Mouse (Mus musculus): ENCODE results near the gene Foxred1. TPM values are rescaled to one million over a fixed set of nuclear protein-coding genes. Genes with fewer than 3 reads are reported as not detected.

Foxred1 gene
- 42.8 and 43.4 TPM in 2 replicates for polyA plus RNA-seq (2015; fragmentation: Nextera tagmentation; extraction: Ambion mirVana)

GRCm38 (mm10) chr9:35210542-35211474 is at the start of gene Foxred1:
Gene Foxred1, minus strand, starts transcription at chr9:35211055.
- peak; percentile 100 for ATAC-seq (replicated peaks)
- H3K36me3 ChIP-seq = peaks cover 43% of the 10 kb centered on the region

GRCm38 (mm10) chr9:35257365-35257764 is 46.5 kb upstream of the Foxred1 start:
- no peak for ATAC-seq (replicated peaks)
- Histone ChIP-seq H3K4me3 (no peak overlapping the region), H3K27me3 (no peaks in the 10 kb centered on the region), H3K36me3 (0 out of 2 replicates have a peak, but pooled peaks cover 10% of the 10 kb centered on the region), H3K4me2 (replicated peaks) (no peak overlapping the region), H3K4me1 (no peaks in the 10 kb centered on the region), H3K27ac (replicated peaks) (no peak overlapping the region), H3K9me3 (no peaks in the 10 kb centered on the region), H3K9ac (replicated peaks) (no peak overlapping the region)
- 93% methylated on average over 7 of the region's 7 CpGs for WGBS

More at GRCm38 (mm10) chr9:35210542-35211474, at the start of gene Foxred1:
- under 1% methylated on average over 71 of the region's 72 CpGs for WGBS
- Histone ChIP-seq H3K4me1 (peaks cover 18% of the 10 kb centered on the region), H3K9ac (replicated peaks) (peak within 1 kb of the TSS; percentile 67), H3K27me3 (no peaks in the 10 kb centered on the region), H3K27ac (replicated peaks) (peak within 1 kb of the TSS; percentile 85), H3K9me3 (no peaks in the 10 kb centered on the region), H3K4me3 (peak within 1 kb of the TSS; percentile 74), H3K4me2 (replicated peaks) (peak within 1 kb of the TSS; percentile 88)

GRCm38 (mm10) chr9:35249476-35249875 is 38.6 kb upstream of the Foxred1 start:
- Histone ChIP-seq H3K4me1 (peaks cover 14% of the 10 kb centered on the region; the same call in 1 of the 2 replicates), H3K9me3 (no peaks in the 10 kb centered on the region), H3K36me3 (no peaks in the 10 kb centered on the region), H3K9ac (replicated peaks) (no peak overlapping the region), H3K27ac (replicated peaks) (peak overlapping the region; percentile 58; the same call in 1 of the 2 replicates), H3K4me2 (replicated peaks) (no peak overlapping the region), H3K4me3 (no peak overlapping the region), H3K27me3 (no peaks in the 10 kb centered on the region)
- no peak for ATAC-seq (replicated peaks)

- Histone ChIP-seq H3K27ac (replicated peaks) (no peak overlapping the region), H3K9ac (replicated peaks) (no peak overlapping the region), H3K36me3 (peaks cover 4% of the 10 kb centered on the region; the same call in 1 of the 2 replicates), H3K4me1 (peaks cover 14% of the 10 kb centered on the region; the same call in 1 of the 2 replicates), H3K27me3 (no peaks in the 10 kb centered on the region), H3K9me3 (no peaks in the 10 kb centered on the region), H3K4me3 (no peak overlapping the region), H3K4me2 (replicated peaks) (no peak overlapping the region)
- ATAC-seq (replicated peaks) = no peak
- WGBS = 88% methylated on average over 2 of the region's 2 CpGs
Measured at GRCm38 (mm10) chr9:35247405-35247804, 36.5 kb upstream of the Foxred1 start.

- H3K4me3 ChIP-seq = no peak overlapping the region
- no peak overlapping the region for H3K27ac ChIP-seq (replicated peaks)
- no peaks in the 10 kb centered on the region for H3K27me3 ChIP-seq
- peaks cover 14% of the 10 kb centered on the region for H3K36me3 ChIP-seq
- H3K4me2 ChIP-seq (replicated peaks) = no peak overlapping the region
- H3K9me3 ChIP-seq = no peaks in the 10 kb centered on the region
- 71% methylated on average over 1 of the region's 1 CpGs for WGBS
- no peak overlapping the region for H3K9ac ChIP-seq (replicated peaks)
- ATAC-seq (replicated peaks) = no peak
- H3K4me1 ChIP-seq = 0 out of 2 replicates have a peak, but pooled peaks cover 1% of the 10 kb centered on the region
Measured at GRCm38 (mm10) chr9:35239734-35240133, 28.9 kb upstream of the Foxred1 start.

GRCm38 (mm10) chr9:35238915-35239571 is 28.2 kb upstream of the Foxred1 start:
- H3K27me3 ChIP-seq = no peaks in the 10 kb centered on the region
- no peak for ATAC-seq (replicated peaks)

GRCm38 (mm10) chr9:35238371-35238770 is 27.5 kb upstream of the Foxred1 start:
- Histone ChIP-seq H3K4me1 (no peaks in the 10 kb centered on the region), H3K4me3 (no peak overlapping the region), H3K36me3 (peaks cover 21% of the 10 kb centered on the region), H3K9ac (replicated peaks) (no peak overlapping the region), H3K27me3 (no peaks in the 10 kb centered on the region), H3K4me2 (replicated peaks) (no peak overlapping the region), H3K27ac (replicated peaks) (no peak overlapping the region), H3K9me3 (no peaks in the 10 kb centered on the region)
- WGBS = 91% methylated on average over 1 of the region's 1 CpGs
- no peak for ATAC-seq (replicated peaks)

More at GRCm38 (mm10) chr9:35238915-35239571, 28.2 kb upstream of the Foxred1 start:
- Histone ChIP-seq H3K4me3 (no peak overlapping the region), H3K36me3 (peaks cover 20% of the 10 kb centered on the region), H3K27ac (replicated peaks) (no peak overlapping the region), H3K4me1 (no peaks in the 10 kb centered on the region), H3K4me2 (replicated peaks) (no peak overlapping the region), H3K9ac (replicated peaks) (no peak overlapping the region), H3K9me3 (no peaks in the 10 kb centered on the region)
- WGBS = 88% methylated on average over 6 of the region's 6 CpGs

- Histone ChIP-seq H3K27me3 (no peaks in the 10 kb centered on the region), H3K4me1 (no peaks in the 10 kb centered on the region), H3K9me3 (no peaks in the 10 kb centered on the region), H3K4me2 (replicated peaks) (no peak overlapping the region), H3K4me3 (no peak overlapping the region), H3K36me3 (peaks cover 41% of the 10 kb centered on the region), H3K27ac (replicated peaks) (no peak overlapping the region), H3K9ac (replicated peaks) (no peak overlapping the region)
- WGBS = 48% methylated on average over 3 of the region's 3 CpGs
- ATAC-seq (replicated peaks) = no peak
Measured at GRCm38 (mm10) chr9:35235996-35236395, 25.1 kb upstream of the Foxred1 start.

GRCm38 (mm10) chr9:35228671-35229070 is 17.8 kb upstream of the Foxred1 start:
- Histone ChIP-seq H3K36me3 (peaks cover 30% of the 10 kb centered on the region), H3K9ac (replicated peaks) (no peak overlapping the region), H3K27ac (replicated peaks) (no peak overlapping the region), H3K4me2 (replicated peaks) (no peak overlapping the region), H3K9me3 (no peaks in the 10 kb centered on the region), H3K4me1 (no peaks in the 10 kb centered on the region), H3K4me3 (no peak overlapping the region), H3K27me3 (no peaks in the 10 kb centered on the region)
- 95% methylated on average over 3 of the region's 3 CpGs for WGBS
- ATAC-seq (replicated peaks) = no peak

GRCm38 (mm10) chr9:35223466-35223865 is 12.6 kb upstream of the Foxred1 start:
- H3K27ac ChIP-seq (replicated peaks) = no peak overlapping the region
- no peaks in the 10 kb centered on the region for H3K4me1 ChIP-seq
- no peak overlapping the region for H3K4me2 ChIP-seq (replicated peaks)
- no peak overlapping the region for H3K4me3 ChIP-seq
- no peaks in the 10 kb centered on the region for H3K9me3 ChIP-seq
- peaks cover 49% of the 10 kb centered on the region for H3K36me3 ChIP-seq
- 96% methylated on average over 3 of the region's 3 CpGs for WGBS
- H3K27me3 ChIP-seq = no peaks in the 10 kb centered on the region
- H3K9ac ChIP-seq (replicated peaks) = no peak overlapping the region
- no peak for ATAC-seq (replicated peaks)

GRCm38 (mm10) chr9:35217963-35218362 is 7.1 kb upstream of the Foxred1 start:
- H3K4me1 ChIP-seq = no peaks in the 10 kb centered on the region
- 74% methylated on average over 1 of the region's 1 CpGs for WGBS
- no peak overlapping the region for H3K9ac ChIP-seq (replicated peaks)
- H3K9me3 ChIP-seq = no peaks in the 10 kb centered on the region
- no peak overlapping the region for H3K4me3 ChIP-seq
- no peaks in the 10 kb centered on the region for H3K27me3 ChIP-seq
- no peak overlapping the region for H3K27ac ChIP-seq (replicated peaks)
- H3K36me3 ChIP-seq = peaks cover 86% of the 10 kb centered on the region
- ATAC-seq (replicated peaks) = no peak
- no peak overlapping the region for H3K4me2 ChIP-seq (replicated peaks)
